Mouse (Mus musculus) stomach, embryonic 14.5 days (tissue): ENCODE measurements around the gene Pctp. TPM values are rescaled to one million over a fixed set of nuclear protein-coding genes. Genes with fewer than 3 reads are reported as not detected.

Source experiments
- ATAC-seq: fragments of 200-750 bp; cut with Nextera tagmentation; 2 replicates; pipeline ENCODE4 v1.8.0; 2017; ENCODE audit warnings: low read depth, moderate TSS enrichment; ENCODE audit not compliant: insufficient number of reproducible peaks, insufficient read depth, low FRiP score
- H3K27ac ChIP-seq: fragments of 300-500 bp; sonication (generic); 2 replicates; pipeline ENCODE4 v1.5.1; 2014; ENCODE audit warnings: mild to moderate bottlenecking, low read length, moderate library complexity, mixed read lengths
- H3K27me3 ChIP-seq: fragments of 300-500 bp; sonication (generic); 2 replicates; pipeline ENCODE4 v1.6.1; 2014; ENCODE audit warnings: low read length, control low read depth, mixed read lengths; ENCODE audit not compliant: control insufficient read depth, insufficient read depth
- H3K36me3 ChIP-seq: fragments of 300-500 bp; sonication (generic); 2 replicates; pipeline ENCODE4 v1.6.1; 2014; ENCODE audit warnings: mild to moderate bottlenecking, control low read depth, low read length, moderate library complexity, mixed read lengths; ENCODE audit not compliant: control insufficient read depth, insufficient read depth
- H3K4me1 ChIP-seq: fragments of 300-500 bp; sonication (generic); 2 replicates; pipeline ENCODE4 v1.6.1; 2014; ENCODE audit warnings: low read length, control low read depth, mixed read lengths; ENCODE audit not compliant: control insufficient read depth, insufficient read depth
- H3K4me2 ChIP-seq: fragments of 300-500 bp; sonication (generic); replicated peaks from 2 replicates; pipeline ENCODE4 v1.6.1; 2014; ENCODE audit warnings: low read depth, low read length, control low read depth
- H3K4me3 ChIP-seq: fragments of 300-500 bp; sonication (generic); 2 replicates; pipeline ENCODE4 v1.5.1; 2014; ENCODE audit warnings: low read depth, low read length, control low read depth
- H3K9ac ChIP-seq: fragments of 300-500 bp; sonication (generic); replicated peaks from 2 replicates; pipeline ENCODE4 v1.6.1; 2014; ENCODE audit warnings: low read depth, mild to moderate bottlenecking, control low read depth, low read length, moderate library complexity, mixed read lengths
- H3K9me3 ChIP-seq: fragments of 300-500 bp; sonication (generic); 2 replicates; pipeline ENCODE4 v1.6.1; 2016; ENCODE audit warnings: low read depth, low read length, control low read depth; ENCODE audit not compliant: control insufficient read depth
- WGBS: fragments of 180-500 bp; shearing (Covaris S2); extraction: QIAGEN DNeasy Blood & Tissue Kit; methylation state at CpG from one replicate; pipeline ENCODE4 v1.1.7; 2014; 5-methylcytosine and 5-hydroxymethylcytosine counted together
- polyA plus RNA-seq: library from polyadenylated mRNA; unstranded; fragments of >200 nt; fragmentation: Nextera tagmentation; extraction: Ambion mirVana; gene quantifications from 2 replicates; pipeline ENCODE4 v1.2.1, GENCODE M21; 2014

The Pctp gene
- polyA plus RNA-seq, 1 experiment from 2014 or later = 7.0 TPM

GRCm38 (mm10) chr11:89994706-89995105, 8.0 kb downstream of the Pctp start:
- no peaks in the 10 kb centered on the region for H3K27me3 ChIP-seq
- WGBS = 81% methylated on average over 2 of the region's 2 CpGs
- no peak overlapping the region for H3K9ac ChIP-seq
- no peaks in the 10 kb centered on the region for H3K9me3 ChIP-seq
- H3K4me2 ChIP-seq = no peak overlapping the region
- no peak for ATAC-seq
- H3K4me1 ChIP-seq = peaks cover 6% of the 10 kb centered on the region
- no peak overlapping the region for H3K27ac ChIP-seq
- no peak overlapping the region for H3K4me3 ChIP-seq
- H3K36me3 ChIP-seq = no peaks in the 10 kb centered on the region

DNA sequence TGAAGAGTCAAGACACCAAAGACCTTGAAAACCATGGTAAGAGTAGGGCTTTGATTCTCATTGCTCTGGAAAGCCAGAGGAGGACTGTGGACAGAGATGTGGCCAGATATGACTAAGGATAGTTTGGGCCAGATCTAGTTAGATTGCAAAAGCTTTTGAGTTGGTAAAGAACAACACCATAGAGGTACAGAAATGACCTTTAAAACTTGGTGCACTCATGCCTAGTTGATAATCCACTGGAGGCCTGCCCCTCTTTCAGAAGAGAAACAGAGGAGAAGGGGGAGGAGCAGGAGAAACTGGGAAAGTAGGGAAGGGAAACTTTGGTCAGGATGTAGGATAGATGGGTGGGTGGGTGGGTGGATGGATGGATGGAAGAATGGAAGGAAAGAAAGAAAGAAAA, 11.0 kb downstream of the Pctp start:
- Histone ChIP-seq H3K9ac (no peak overlapping the region), H3K4me2 (no peak overlapping the region)
- no peak for ATAC-seq

GRCm38 (mm10) chr11:89988936-89989589, 13.6 kb downstream of the Pctp start:
- Histone ChIP-seq H3K4me2 (no peak overlapping the region), H3K9me3 (no peaks in the 10 kb centered on the region), H3K4me1 (peaks cover 3% of the 10 kb centered on the region; the same call in 1 of the 2 replicates), H3K27ac (no peak overlapping the region), H3K9ac (no peak overlapping the region), H3K27me3 (no peaks in the 10 kb centered on the region), H3K36me3 (no peaks in the 10 kb centered on the region), H3K4me3 (no peak overlapping the region)
- WGBS = 20% methylated on average over 8 of the region's 8 CpGs
- peak; percentile 64; the same call in 1 of the 2 replicates for ATAC-seq

More for the DNA sequence above, 11.0 kb downstream of the Pctp start:
- H3K4me3 ChIP-seq = no peak overlapping the region
- no peak overlapping the region for H3K27ac ChIP-seq
- no peaks in the 10 kb centered on the region for H3K27me3 ChIP-seq
- H3K4me1 ChIP-seq = peaks cover 6% of the 10 kb centered on the region
- H3K9me3 ChIP-seq = no peaks in the 10 kb centered on the region
- no peaks in the 10 kb centered on the region for H3K36me3 ChIP-seq

GRCm38 (mm10) chr11:89986516-89986915, 16.2 kb downstream of the Pctp start:
- H3K9ac ChIP-seq = no peak overlapping the region
- no peaks in the 10 kb centered on the region for H3K9me3 ChIP-seq
- no peaks in the 10 kb centered on the region for H3K27me3 ChIP-seq
- H3K4me1 ChIP-seq = no peaks in the 10 kb centered on the region
- H3K4me2 ChIP-seq = no peak overlapping the region
- H3K36me3 ChIP-seq = no peaks in the 10 kb centered on the region
- no peak overlapping the region for H3K4me3 ChIP-seq
- WGBS = 91% methylated on average over 8 of the region's 8 CpGs
- no peak for ATAC-seq
- no peak overlapping the region for H3K27ac ChIP-seq

- H3K36me3 ChIP-seq = no peaks in the 10 kb centered on the region
- 60% methylated on average over 10 of the region's 10 CpGs for WGBS
- no peak overlapping the region for H3K4me3 ChIP-seq
- no peaks in the 10 kb centered on the region for H3K4me1 ChIP-seq
- no peaks in the 10 kb centered on the region for H3K27me3 ChIP-seq
- ATAC-seq = no peak
- no peak overlapping the region for H3K4me2 ChIP-seq
- H3K9me3 ChIP-seq = no peaks in the 10 kb centered on the region
- no peak overlapping the region for H3K27ac ChIP-seq
- H3K9ac ChIP-seq = no peak overlapping the region
Measured at GRCm38 (mm10) chr11:89985200-89986187, 17.2 kb downstream of the Pctp start.

- Histone ChIP-seq H3K4me2 (no peak overlapping the region), H3K27ac (no peak overlapping the region), H3K9ac (no peak overlapping the region), H3K4me3 (no peak overlapping the region), H3K4me1 (no peaks in the 10 kb centered on the region), H3K27me3 (no peaks in the 10 kb centered on the region), H3K36me3 (no peaks in the 10 kb centered on the region), H3K9me3 (no peaks in the 10 kb centered on the region)
- WGBS = 96% methylated on average over 5 of the region's 5 CpGs
- no peak for ATAC-seq
Measured at GRCm38 (mm10) chr11:89984436-89984835, 18.3 kb downstream of the Pctp start.

DNA sequence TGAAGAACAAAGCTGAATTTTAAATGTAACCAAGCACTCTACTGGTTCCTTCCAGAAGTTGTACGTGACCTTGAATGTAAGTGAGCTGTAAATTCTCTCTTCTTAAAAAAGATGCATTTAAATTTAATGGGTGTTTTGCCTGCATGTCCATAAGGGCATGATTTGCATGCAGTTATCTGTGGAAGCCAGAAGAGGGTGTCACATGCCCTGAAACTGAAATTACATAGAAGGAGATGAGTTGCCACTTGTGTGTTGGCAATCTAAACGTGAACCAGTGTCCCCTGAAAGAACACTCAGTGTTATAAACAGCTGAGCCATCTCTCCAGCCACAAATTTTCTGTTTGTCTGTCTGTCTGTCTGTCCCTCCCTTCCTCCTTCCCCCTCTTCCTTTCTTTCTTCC, 19.8 kb downstream of the Pctp start:
- H3K4me3 ChIP-seq = no peak overlapping the region
- ATAC-seq = no peak
- 58% methylated on average over 2 of the region's 2 CpGs for WGBS
- no peak overlapping the region for H3K9ac ChIP-seq
- H3K27me3 ChIP-seq = no peaks in the 10 kb centered on the region
- H3K36me3 ChIP-seq = no peaks in the 10 kb centered on the region
- no peak overlapping the region for H3K27ac ChIP-seq
- H3K4me1 ChIP-seq = peaks cover 13% of the 10 kb centered on the region
- H3K4me2 ChIP-seq = no peak overlapping the region
- H3K9me3 ChIP-seq = no peaks in the 10 kb centered on the region

GRCm38 (mm10) chr11:89980106-89980505, 22.6 kb downstream of the Pctp start:
- Histone ChIP-seq H3K4me1 (peaks cover 13% of the 10 kb centered on the region), H3K36me3 (no peaks in the 10 kb centered on the region), H3K27ac (no peak overlapping the region), H3K4me2 (no peak overlapping the region), H3K9me3 (no peaks in the 10 kb centered on the region), H3K9ac (no peak overlapping the region), H3K4me3 (no peak overlapping the region), H3K27me3 (no peaks in the 10 kb centered on the region)
- no peak for ATAC-seq
- WGBS = 93% methylated on average over 2 of the region's 2 CpGs
